Mouse (Mus musculus): Measurements from ENCODE around the gene Rnf212b. TPM values are rescaled to one million over a fixed set of nuclear protein-coding genes. Genes with fewer than 3 reads are reported as not detected.

The Rnf212b gene
- polyA plus RNA-seq, 1 experiment = not detected

DNA sequence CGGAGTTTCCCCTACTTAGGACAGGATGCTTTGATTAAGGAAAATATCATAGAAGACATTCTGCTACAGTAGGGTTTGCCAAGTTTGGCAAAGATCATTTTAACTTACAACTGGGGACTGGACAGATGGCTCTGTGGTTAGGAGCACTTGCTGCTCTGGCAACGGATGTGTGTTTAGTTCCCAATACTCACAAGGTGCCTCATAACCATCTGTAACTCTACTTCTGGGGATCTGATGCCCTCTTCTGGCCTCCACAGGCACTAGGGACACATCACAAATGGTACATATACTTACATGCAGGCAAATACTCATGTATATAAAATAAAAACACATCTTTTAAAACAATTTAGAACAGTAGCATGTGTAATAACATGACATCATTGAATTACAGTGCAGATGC lies 3.9 kb downstream of the Rnf212b start:
- Histone ChIP-seq H3K9me3 (no peaks in the 10 kb centered on the region), H3K27me3 (replicated peaks) (peaks cover 5% of the 10 kb centered on the region), H3K36me3 (replicated peaks; ENCODE audit: low read length) (no peaks in the 10 kb centered on the region), H3K4me3 (replicated peaks) (no peak overlapping the region), H3K4me1 (no peaks in the 10 kb centered on the region)
- TF ChIP-seq GATA1 (IDR thresholded peaks at IDR 0.05; ENCODE audit: borderline replicate concordance, low read length) = no peak

DNA sequence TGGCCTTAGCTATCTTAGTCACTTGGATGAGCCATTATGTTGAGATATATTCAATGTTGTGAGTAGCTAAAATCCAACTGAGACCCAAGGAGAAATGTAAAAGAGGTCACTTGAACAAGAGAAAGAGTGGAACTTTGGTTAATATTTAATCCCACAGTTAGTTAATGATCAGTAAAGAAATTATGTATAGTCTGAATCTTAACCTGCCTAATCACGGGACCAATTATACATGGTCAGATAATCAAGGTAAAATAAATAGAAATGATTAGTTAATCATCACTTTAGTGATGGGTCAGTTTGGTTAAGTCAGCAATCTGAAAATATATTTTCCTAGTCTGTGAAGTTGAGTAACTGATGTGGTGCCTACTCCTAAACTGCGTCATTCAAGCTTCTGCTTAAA lies 8.4 kb downstream of the Rnf212b start:
- H3K9me3 ChIP-seq = no peaks in the 10 kb centered on the region
- H3K36me3 ChIP-seq (replicated peaks; ENCODE audit: low read length) = no peaks in the 10 kb centered on the region
- H3K4me3 ChIP-seq (replicated peaks) = no peak overlapping the region
- TF ChIP-seq FLI1 (IDR thresholded peaks at IDR 0.05; ENCODE audit: low read length) (no peak), GATA1 (IDR thresholded peaks at IDR 0.05; ENCODE audit: borderline replicate concordance, low read length) (no peak)
- peaks cover 2% of the 10 kb centered on the region for H3K27me3 ChIP-seq (replicated peaks)
- H3K4me1 ChIP-seq = no peaks in the 10 kb centered on the region

DNA sequence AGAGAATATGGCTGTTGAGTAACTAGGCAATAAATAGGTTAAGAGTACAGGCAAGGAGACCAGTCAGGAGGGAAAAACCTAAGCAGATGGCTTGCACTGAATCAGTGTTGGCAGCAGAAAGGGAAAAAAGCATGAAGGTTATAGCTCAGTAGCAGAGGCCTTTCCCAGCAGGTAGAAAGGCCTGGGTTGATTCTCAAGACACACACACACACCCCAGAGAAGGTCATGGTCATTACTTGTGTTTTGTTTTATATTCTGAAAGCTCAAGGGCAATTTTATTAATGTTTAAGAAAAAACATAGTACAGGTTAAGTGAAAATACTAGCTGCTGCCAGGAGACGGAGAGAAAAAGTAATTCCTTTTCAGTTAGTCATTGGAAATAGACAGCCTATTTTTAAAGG lies 9.8 kb downstream of the Rnf212b start:
- Histone ChIP-seq H3K4me1 (no peaks in the 10 kb centered on the region), H3K27me3 (replicated peaks) (peaks cover 2% of the 10 kb centered on the region), H3K4me3 (replicated peaks) (no peak overlapping the region), H3K36me3 (replicated peaks; ENCODE audit: low read length) (no peaks in the 10 kb centered on the region), H3K9me3 (no peaks in the 10 kb centered on the region)
- no peak for TF ChIP-seq GATA1 (IDR thresholded peaks at IDR 0.05; ENCODE audit: borderline replicate concordance, low read length)
- TF ChIP-seq FLI1 (IDR thresholded peaks at IDR 0.05; ENCODE audit: low read length) = no peak

DNA sequence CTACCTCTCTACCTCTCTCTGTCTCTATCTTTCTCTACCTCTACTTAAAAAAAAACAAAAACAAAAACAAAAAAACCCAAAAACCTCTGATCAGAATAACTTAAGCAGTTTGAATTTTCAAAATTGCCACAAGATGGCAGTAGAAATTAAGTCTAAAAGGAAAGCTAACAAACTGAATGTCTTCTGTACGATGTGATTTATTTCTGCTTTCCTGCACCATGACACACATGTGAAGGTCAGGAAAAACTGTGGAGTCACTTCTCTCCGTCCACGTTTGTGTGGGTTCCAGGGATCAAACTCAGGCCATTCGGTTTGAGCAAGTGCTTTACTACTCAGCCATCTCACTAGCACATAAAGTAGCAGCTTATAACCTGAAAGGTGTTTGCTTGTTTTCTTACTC lies 29.5 kb downstream of the Rnf212b start:
- H3K4me3 ChIP-seq (replicated peaks) = no peak overlapping the region
- TF ChIP-seq GATA1 (IDR thresholded peaks at IDR 0.05; ENCODE audit: borderline replicate concordance, low read length) = no peak
- no peak for TF ChIP-seq FLI1 (IDR thresholded peaks at IDR 0.05; ENCODE audit: low read length)

DNA sequence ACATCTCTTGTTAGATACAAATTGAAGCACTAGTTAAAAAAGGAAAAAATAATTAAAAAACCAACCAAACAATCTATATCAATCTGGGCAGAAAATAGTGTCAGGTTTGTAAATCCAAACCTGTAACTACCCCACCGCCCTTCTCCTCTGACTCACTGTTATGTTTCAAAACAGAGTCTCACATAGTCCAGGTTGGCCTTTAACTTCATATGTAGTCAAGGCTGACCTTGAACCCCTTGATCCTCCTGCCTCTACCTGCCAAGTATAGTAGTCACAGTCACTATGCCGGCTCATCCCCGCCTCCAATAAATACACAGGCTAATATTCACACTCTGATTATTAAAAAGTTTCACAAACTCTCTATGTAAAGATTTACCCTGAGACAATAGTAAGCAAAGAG lies 41.8 kb downstream of the Rnf212b start:
- Histone ChIP-seq H3K27me3 (replicated peaks) (no peaks in the 10 kb centered on the region), H3K9me3 (no peaks in the 10 kb centered on the region), H3K36me3 (replicated peaks; ENCODE audit: low read length) (peaks cover 34% of the 10 kb centered on the region), H3K4me1 (peaks cover 44% of the 10 kb centered on the region), H3K4me3 (replicated peaks) (no peak overlapping the region)
- TF ChIP-seq GATA1 (IDR thresholded peaks at IDR 0.05; ENCODE audit: borderline replicate concordance, low read length) = no peak
- no peak for TF ChIP-seq FLI1 (IDR thresholded peaks at IDR 0.05; ENCODE audit: low read length)

More for the DNA sequence above, 29.5 kb downstream of the Rnf212b start:
- H3K9me3 ChIP-seq = no peaks in the 10 kb centered on the region
- H3K4me1 ChIP-seq = no peaks in the 10 kb centered on the region
- H3K27me3 ChIP-seq (replicated peaks) = no peaks in the 10 kb centered on the region
- no peaks in the 10 kb centered on the region for H3K36me3 ChIP-seq (replicated peaks; ENCODE audit: low read length)

DNA sequence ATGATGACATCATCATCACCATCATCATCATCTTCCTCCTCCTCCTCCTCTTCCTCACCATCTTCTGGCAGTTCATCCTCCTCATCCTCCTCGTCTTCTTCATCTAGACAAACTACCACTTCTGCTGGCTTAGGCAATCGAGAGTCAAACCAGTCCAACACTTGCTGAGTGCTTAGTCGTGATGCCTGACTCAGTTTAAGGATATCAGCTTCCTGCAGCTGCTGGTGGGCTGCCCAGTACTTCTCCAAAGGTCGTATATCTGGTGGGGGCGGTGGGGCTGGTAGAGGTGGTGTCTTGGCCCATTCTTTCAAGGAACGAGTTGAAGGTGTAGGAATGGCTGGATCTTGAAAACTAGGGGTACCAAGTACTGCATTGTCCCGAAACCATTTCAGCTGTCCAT lies 42.8 kb downstream of the Rnf212b start:
- TF ChIP-seq FLI1 (IDR thresholded peaks at IDR 0.05; ENCODE audit: low read length) (no peak), GATA1 (IDR thresholded peaks at IDR 0.05; ENCODE audit: borderline replicate concordance, low read length) (no peak)
- peaks cover 34% of the 10 kb centered on the region for H3K36me3 ChIP-seq (replicated peaks; ENCODE audit: low read length)
- H3K27me3 ChIP-seq (replicated peaks) = no peaks in the 10 kb centered on the region
- no peaks in the 10 kb centered on the region for H3K9me3 ChIP-seq
- peak overlapping the region; percentile 54 for H3K4me3 ChIP-seq (replicated peaks)
- peaks cover 44% of the 10 kb centered on the region for H3K4me1 ChIP-seq

DNA sequence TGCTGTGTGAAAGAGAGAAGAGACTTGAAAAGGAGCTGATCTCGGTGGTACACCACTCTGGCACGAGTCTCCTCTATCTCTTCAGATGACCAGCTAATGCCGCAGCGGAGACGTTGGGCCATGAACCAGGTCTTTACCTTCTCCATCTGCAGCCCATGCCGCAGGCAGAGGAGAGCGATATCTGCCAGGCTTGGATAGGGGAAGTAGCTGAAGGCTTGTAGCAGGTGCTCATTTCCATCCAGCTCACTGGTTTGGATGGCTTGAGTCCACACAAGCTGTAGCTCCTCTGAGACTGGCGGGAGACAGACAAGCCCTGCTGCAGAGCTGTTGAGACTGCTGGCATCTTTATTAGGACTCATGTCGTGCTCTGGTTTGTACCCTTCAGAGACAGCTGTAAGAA lies 44.0 kb downstream of the Rnf212b start:
- TF ChIP-seq FLI1 (IDR thresholded peaks at IDR 0.05; ENCODE audit: low read length) (no peak), GATA1 (IDR thresholded peaks at IDR 0.05; ENCODE audit: borderline replicate concordance, low read length) (no peak)
- peaks cover 34% of the 10 kb centered on the region for H3K36me3 ChIP-seq (replicated peaks; ENCODE audit: low read length)

DNA sequence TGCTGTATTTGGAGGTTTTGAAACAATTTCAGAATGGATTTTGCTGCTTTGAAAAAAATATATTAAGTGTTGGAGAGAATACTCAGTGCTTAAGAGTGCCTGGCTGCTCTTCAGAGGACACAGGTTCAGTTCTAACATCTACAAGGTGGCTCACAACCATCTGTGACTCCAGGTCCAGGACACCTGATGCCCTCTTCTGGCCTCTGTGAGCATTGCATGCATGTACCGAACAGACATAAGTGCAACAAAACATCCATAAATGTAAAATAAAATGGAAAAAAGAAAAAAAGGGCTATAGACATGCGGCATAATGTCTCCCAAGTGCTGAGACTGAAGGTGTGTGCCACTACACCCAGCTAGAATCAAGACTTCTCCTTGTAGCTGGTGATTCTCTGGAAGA lies 46.6 kb downstream of the Rnf212b start:
- Histone ChIP-seq H3K36me3 (replicated peaks; ENCODE audit: low read length) (peaks cover 24% of the 10 kb centered on the region), H3K27me3 (replicated peaks) (no peaks in the 10 kb centered on the region), H3K9me3 (no peaks in the 10 kb centered on the region), H3K4me3 (replicated peaks) (no peak overlapping the region), H3K4me1 (peaks cover 49% of the 10 kb centered on the region)
- TF ChIP-seq FLI1 (IDR thresholded peaks at IDR 0.05; ENCODE audit: low read length) (no peak), GATA1 (IDR thresholded peaks at IDR 0.05; ENCODE audit: borderline replicate concordance, low read length) (no peak)

More for the DNA sequence above, 44.0 kb downstream of the Rnf212b start:
- H3K4me3 ChIP-seq (replicated peaks) = no peak overlapping the region
- peaks cover 44% of the 10 kb centered on the region for H3K4me1 ChIP-seq
- H3K9me3 ChIP-seq = no peaks in the 10 kb centered on the region
- H3K27me3 ChIP-seq (replicated peaks) = no peaks in the 10 kb centered on the region

DNA sequence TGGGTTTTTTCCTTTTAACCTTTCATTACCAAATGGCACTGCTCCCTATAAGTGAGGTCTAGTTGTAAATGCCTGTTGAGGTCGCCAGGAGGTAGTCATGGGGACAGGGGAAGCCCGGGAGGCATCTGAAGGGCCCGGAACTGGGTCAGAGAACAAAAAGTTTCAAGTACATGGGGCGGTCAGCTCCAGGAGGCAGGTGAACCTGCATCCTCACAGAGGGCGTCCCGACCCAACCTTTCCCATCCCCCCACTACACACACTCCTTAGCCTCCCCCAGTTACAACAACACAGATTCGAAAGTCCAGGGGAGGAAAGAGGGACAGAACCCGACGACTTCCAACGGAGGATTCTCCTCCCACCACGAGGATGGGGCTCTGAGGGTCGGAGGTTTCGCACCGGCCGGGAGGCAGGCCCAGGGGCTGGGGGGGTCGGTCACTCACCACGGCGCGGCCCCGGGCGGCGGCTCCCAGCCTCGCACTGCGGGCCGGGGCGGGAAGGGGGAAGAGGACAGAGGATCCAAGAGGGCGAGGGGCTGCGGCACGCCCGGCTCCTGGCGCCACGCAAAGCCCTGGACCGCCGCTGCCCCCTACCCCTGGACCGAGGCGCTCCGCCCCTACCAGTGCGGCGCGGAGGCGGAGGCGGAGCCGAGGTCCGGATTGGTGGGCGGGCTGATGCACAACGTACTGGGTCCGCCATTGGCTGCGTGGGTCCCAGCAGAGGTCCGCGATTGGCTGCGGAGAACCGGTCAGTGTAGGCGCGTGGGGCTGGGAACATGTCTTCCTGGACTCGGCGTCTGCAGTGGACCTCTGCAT lies 49.8 kb downstream of the Rnf212b start:
- Histone ChIP-seq H3K4me3 (replicated peaks) (peak overlapping the region; percentile 97), H3K36me3 (replicated peaks; ENCODE audit: low read length) (no peaks in the 10 kb centered on the region), H3K4me1 (peaks cover 30% of the 10 kb centered on the region), H3K27me3 (replicated peaks) (no peaks in the 10 kb centered on the region), H3K9me3 (no peaks in the 10 kb centered on the region)
- TF ChIP-seq GATA1 (IDR thresholded peaks at IDR 0.05; ENCODE audit: borderline replicate concordance, low read length) (no peak), FLI1 (IDR thresholded peaks at IDR 0.05; ENCODE audit: low read length) (no peak)

DNA sequence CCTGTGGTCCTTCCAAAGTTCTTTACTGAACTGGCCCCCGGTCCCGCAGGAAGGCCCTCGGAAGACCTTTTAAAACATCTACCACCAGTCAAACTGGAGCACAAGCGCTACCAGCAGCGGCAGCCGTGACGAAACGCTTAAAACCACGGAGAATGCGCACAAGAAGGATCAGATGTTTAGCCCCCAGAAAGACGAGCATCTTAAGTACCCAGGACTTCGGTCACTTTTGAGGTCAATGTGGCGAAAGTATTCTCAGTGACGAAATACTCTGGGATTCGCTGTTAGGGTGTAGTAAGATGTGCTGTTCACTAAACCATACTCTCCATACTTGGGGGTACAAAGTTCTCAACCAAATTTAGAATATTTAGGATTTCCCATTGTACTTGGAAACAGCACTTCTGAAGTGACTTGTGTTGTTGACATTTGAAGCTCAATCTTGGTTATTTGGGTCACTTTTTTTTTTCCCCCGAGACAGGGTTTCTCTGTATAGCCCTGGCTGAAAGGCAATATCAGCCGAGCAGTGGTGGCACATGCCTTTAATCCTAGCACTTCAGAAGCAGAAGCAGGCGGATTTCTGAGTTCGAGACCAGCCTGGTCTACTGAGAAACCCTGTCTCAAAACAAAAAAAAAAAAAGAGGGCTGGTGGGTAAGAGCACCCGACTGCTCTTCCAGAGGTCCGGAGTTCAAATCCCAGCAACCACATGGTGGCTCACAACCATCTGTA lies 50.5 kb downstream of the Rnf212b start:
- peak overlapping the region; percentile 97 for H3K4me3 ChIP-seq (replicated peaks)
- H3K36me3 ChIP-seq (replicated peaks; ENCODE audit: low read length) = no peaks in the 10 kb centered on the region
- TF ChIP-seq FLI1 (IDR thresholded peaks at IDR 0.05; ENCODE audit: low read length) (no peak), GATA1 (IDR thresholded peaks at IDR 0.05; ENCODE audit: borderline replicate concordance, low read length) (no peak)
- no peaks in the 10 kb centered on the region for H3K9me3 ChIP-seq
- H3K27me3 ChIP-seq (replicated peaks) = no peaks in the 10 kb centered on the region
- peaks cover 23% of the 10 kb centered on the region for H3K4me1 ChIP-seq
